ENCODE assay signal across 8 mouse cellular contexts in the genomic region with DNA sequence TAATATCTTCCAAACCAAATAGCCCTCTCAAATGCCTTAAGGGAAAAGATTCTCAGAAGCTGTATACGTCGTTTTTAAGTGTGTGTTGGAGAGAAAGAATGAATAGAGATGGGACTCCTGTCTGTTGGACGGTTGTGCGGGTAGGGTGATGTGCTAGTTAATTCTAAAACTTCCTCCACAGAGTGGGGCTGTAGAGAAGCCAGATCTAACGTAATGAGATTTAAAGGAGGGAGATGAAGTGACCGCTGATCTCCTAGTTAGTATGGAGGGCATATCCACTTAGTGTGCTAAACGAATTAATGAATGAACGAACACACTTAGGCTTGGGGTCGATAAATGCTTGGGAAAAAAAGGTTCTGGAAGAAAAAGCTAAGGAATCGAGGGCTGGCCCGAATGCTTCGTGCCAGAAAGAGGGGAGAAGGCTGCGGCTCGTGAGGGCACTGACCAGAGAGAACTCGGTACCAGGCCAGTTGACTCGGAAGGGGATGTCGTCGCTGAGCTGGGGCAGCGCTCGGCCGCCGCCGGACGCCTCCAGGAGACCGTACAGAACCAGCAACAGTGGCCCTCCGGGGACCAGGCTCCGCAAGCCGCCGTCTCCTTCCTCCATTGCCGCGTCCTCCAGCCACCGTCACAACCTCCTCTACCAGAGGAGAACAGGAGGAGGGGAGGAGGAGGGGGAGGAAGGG. TPM values are rescaled to one million over a fixed set of nuclear protein-coding genes. Genes with fewer than 3 reads are reported as not detected.
A peak's percentile ranks its signal among the peaks of the same experiment; 100 is the strongest.
DNase-seq lines count a peak whose midpoint lies in the region; ATAC-seq lines count a peak whose summit lies in the region.

No protein-coding gene starts in this region.

- peaks cover 20% of the 10 kb centered on the region for H3K36me3 ChIP-seq in hindbrain, embryonic 16.5 days (ENCODE audit: control insufficient read depth, insufficient read depth, low read length)
- H3K36me3 ChIP-seq in megakaryocyte, embryonic 14.5 days (replicated peaks; ENCODE audit: low read length) = peaks cover 45% of the 10 kb centered on the region

- 2% methylated on average over 28 of the region's 32 CpGs for WGBS in hindbrain, embryonic 16.5 days

- H3K9me3 ChIP-seq in hindbrain, embryonic 16.5 days (ENCODE audit: control insufficient read depth, low read length) = peaks cover 5% of the 10 kb centered on the region
- no peaks in the 10 kb centered on the region for H3K9me3 ChIP-seq in megakaryocyte, embryonic 14.5 days

- peak overlapping the region; percentile 90 for H3K4me3 ChIP-seq in hindbrain, embryonic 16.5 days (ENCODE audit: low read length)
- peak overlapping the region; percentile 96 for H3K4me3 ChIP-seq in megakaryocyte, embryonic 14.5 days (replicated peaks)

- H3K9ac ChIP-seq in hindbrain, embryonic 16.5 days (ENCODE audit: low read depth, low read length) = peak overlapping the region; percentile 93

- peak overlapping the region; percentile 88 for H3K27ac ChIP-seq in hindbrain, embryonic 16.5 days (ENCODE audit: low read depth, low read length)

- H3K27me3 ChIP-seq in hindbrain, embryonic 16.5 days (replicated peaks; ENCODE audit: control insufficient read depth, insufficient read depth, low read length) = no peaks in the 10 kb centered on the region
- no peaks in the 10 kb centered on the region for H3K27me3 ChIP-seq in megakaryocyte, embryonic 14.5 days (replicated peaks)

- peak; percentile 24 for DNase-seq in adipocyte (ENCODE audit: low spot score)
- DNase-seq in cerebellum, postnatal 36 days = peak; percentile 52 to 56
- peak; percentile 31 for DNase-seq in gastrocnemius, adult 18-20 months (ENCODE audit: low spot score)
- peak; percentile 32 to 37 for DNase-seq in left cerebral cortex, adult 8-10 months (ENCODE audit: low spot score in 2 of 2)
- DNase-seq in right cerebral cortex, postnatal 10 days (ENCODE audit: low spot score in 2 of 2) = peak; percentile 41 to 52
- DNase-seq in T-cell, adult 2 months (ENCODE audit: low spot score) = no peak

- H3K4me1 ChIP-seq in hindbrain, embryonic 16.5 days (ENCODE audit: control insufficient read depth, insufficient read depth, low read depth, low read length) = peaks cover 13% of the 10 kb centered on the region
- peaks cover 12% of the 10 kb centered on the region; the same call in 1 of the 2 replicates for H3K4me1 ChIP-seq in megakaryocyte, embryonic 14.5 days

- ATAC-seq in hindbrain, embryonic 16.5 days = peak; percentile 93

- H3K4me2 ChIP-seq in hindbrain, embryonic 16.5 days (ENCODE audit: low read length) = peak overlapping the region; percentile 68

RNA-seq across cellular contexts. Expression of gene Erlec1, which starts 0.5 kb away (rescaled TPM):
- total RNA-seq in gastrocnemius, adult 18-20 months (2021) = 10 to 100 TPM; 31.3 to 36.0 TPM
- 10.3 and 10.7 TPM in 2 replicates for polyA plus RNA-seq in hindbrain, embryonic 16.5 days (2015; fragmentation: Nextera tagmentation; extraction: Ambion mirVana)
- total RNA-seq in left cerebral cortex, adult 8-10 months (2022) = 10 to 100 TPM; 65.0 to 78.3 (median 68.4) TPM
- 9.5 and 41.1 TPM in 2 replicates for polyA plus RNA-seq in megakaryocyte, embryonic 14.5 days (2012; ENCODE audit: insufficient read depth, low replicate concordance)

RNA-seq across cellular contexts. Expression of gene Chac2, which starts 32.5 kb away (rescaled TPM):
- total RNA-seq in gastrocnemius, adult 18-20 months (2021) = 10 to 100 TPM; 15.7 to 19.3 TPM
- 32.8 and 34.7 TPM in 2 replicates for polyA plus RNA-seq in hindbrain, embryonic 16.5 days (2015; fragmentation: Nextera tagmentation; extraction: Ambion mirVana)
- total RNA-seq in left cerebral cortex, adult 8-10 months (2022) = 10 to 100 TPM; 12.4 to 14.1 (median 13.3) TPM
- 4.4 TPM in 1 of 2 replicates, not detected in the other for polyA plus RNA-seq in megakaryocyte, embryonic 14.5 days (2012; ENCODE audit: insufficient read depth, low replicate concordance)
